ENCODE assay signal across 27 mouse cellular contexts in the genomic region with DNA sequence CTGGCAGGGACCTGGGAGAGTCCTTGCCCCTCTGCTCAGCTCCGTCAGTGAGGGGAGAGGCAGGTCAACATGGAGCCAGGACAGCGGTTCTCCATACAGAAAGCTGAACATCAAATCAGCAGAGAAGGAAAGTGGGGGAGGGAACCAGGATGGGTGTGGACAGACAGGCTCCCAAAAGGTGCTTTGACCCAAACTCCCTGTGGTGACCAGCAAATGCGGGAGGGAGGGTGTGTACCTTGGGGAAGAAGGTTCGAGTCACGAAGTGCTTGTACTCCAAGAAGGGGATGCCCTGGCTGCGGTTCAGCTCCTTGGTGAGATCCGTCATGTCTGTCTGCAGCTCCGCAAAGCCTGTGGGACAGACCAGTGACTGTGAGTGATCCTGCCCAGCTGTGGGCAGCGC. TPM values are rescaled to one million over a fixed set of nuclear protein-coding genes. Genes with fewer than 3 reads are reported as not detected.
A peak's percentile ranks its signal among the peaks of the same experiment; 100 is the strongest.
DNase-seq lines count a peak whose midpoint lies in the region; TF ChIP-seq lines count a peak whose summit lies in the region.
"Had no signal": no experiment of that assay in that cellular context is flagged by ENCODE, and none has a peak within 500 bp of the region (broad histone marks: within the 10 kb centered on the region; RNA-seq: fewer than 3 reads in every experiment).

No protein-coding gene starts in this region.

- H3K9me3 ChIP-seq in E14TG2a.4 (ENCODE audit: low read length), result no peaks in the 10 kb centered on the region
- H3K9me3 ChIP-seq: embryonic facial prominence, embryonic 12.5 days; embryonic facial prominence, embryonic 15.5 days; heart, embryonic 12.5 days; heart, embryonic 15.5 days; hindbrain, embryonic 15.5 days had no signal

- peaks cover 55% of the 10 kb centered on the region for H3K27me3 ChIP-seq in E14TG2a.4 (ENCODE audit: insufficient read depth, low read length)
- H3K27me3 ChIP-seq: CH12.LX; embryonic facial prominence, embryonic 12.5 days; embryonic facial prominence, embryonic 15.5 days; hindbrain, embryonic 15.5 days had no signal

- TF ChIP-seq CTCF in gastrocnemius, adult 2 months (IDR thresholded peaks at IDR 0.05), result no peak
- no peak for TF ChIP-seq CTCF in E14TG2a.4 (conservative IDR thresholded peaks at IDR 0.05; ENCODE audit: low read length)

- intact Hi-C loops in gastrocnemius, adult 2 months (cut with DNase I), result no loop called here
- intact Hi-C loops in heart, postnatal 10 days (cut with DNase I), result loop anchor here (2.0 kb wide), 1 partner anchor 63 kb away; no protein-coding TSS in a partner anchor

- H3K4me3 ChIP-seq in gastrocnemius, adult 2 months, result no peak overlapping the region
- peak overlapping the region; percentile 43 for H3K4me3 ChIP-seq in E14TG2a.4 (replicated peaks; ENCODE audit: low read length)
- H3K4me3 ChIP-seq: embryonic facial prominence, embryonic 12.5 days; embryonic facial prominence, embryonic 15.5 days; heart, embryonic 12.5 days; heart, embryonic 15.5 days; hindbrain, embryonic 15.5 days had no signal

- peak overlapping the region; percentile 89 for H3K27ac ChIP-seq in gastrocnemius, adult 2 months
- H3K27ac ChIP-seq: embryonic facial prominence, embryonic 12.5 days; embryonic facial prominence, embryonic 15.5 days; heart, embryonic 15.5 days; hindbrain, embryonic 15.5 days had no signal

- DNase-seq in gastrocnemius, adult 2 months, result no peak
- no peak for DNase-seq in gastrocnemius, adult 18-20 months (ENCODE audit: low spot score)
- DNase-seq in heart, adult 8-10 months (ENCODE audit: low spot score), result peak; percentile 65
- DNase-seq in heart, postnatal 10 days, result no peak
- DNase-seq in spleen, postnatal 36 days (ENCODE audit: low spot score in 2 of 2), result no peak
- DNase-seq: adrenal gland, adult 2 months; adrenal gland, postnatal 14 days; B cell, adult 2 months; cerebellum, adult 18-20 months; cerebellum, adult 9-11 months; cerebellum, postnatal 25 days; forebrain, postnatal 0 days; gastrocnemius, postnatal 10 days; gastrocnemius, postnatal 36 days; heart, postnatal 14 days; kidney, adult 2 months had no signal

- H3K4me1 ChIP-seq in E14TG2a.4 (replicated peaks; ENCODE audit: low read depth, low read length), result peaks cover 31% of the 10 kb centered on the region
- H3K4me1 ChIP-seq: hindbrain, embryonic 15.5 days had no signal

- no peaks in the 10 kb centered on the region for H3K36me3 ChIP-seq in E14TG2a.4 (ENCODE audit: insufficient read depth, low read length)
- H3K36me3 ChIP-seq: embryonic facial prominence, embryonic 12.5 days; heart, embryonic 15.5 days; hindbrain, embryonic 15.5 days had no signal

RNA-seq across cellular contexts. Expression of a gene that starts 18.9 kb away (rescaled TPM):
- not detected for total RNA-seq in gastrocnemius, adult 2 months (2021)
- total RNA-seq in gastrocnemius, adult 18-20 months (2021), result not detected
- total RNA-seq in heart, adult 8-10 months (2022), result not detected
- not detected for total RNA-seq in heart, postnatal 10 days (2021)
- total RNA-seq: adrenal gland, adult 2 months; adrenal gland, postnatal 14 days; adrenal gland, postnatal 4 days; common myeloid progenitor, adult 5-6 weeks; forebrain, postnatal 0 days; gastrocnemius, postnatal 10 days; gastrocnemius, postnatal 36 days; granulocyte monocyte progenitor cell, adult 5-6 weeks; heart, postnatal 14 days; MEL had no signal

RNA-seq across cellular contexts. Expression of a gene that starts 31.1 kb away (rescaled TPM):
- 10 to 100 TPM; 14.7 to 26.7 TPM for total RNA-seq in gastrocnemius, adult 2 months (2021)
- 10 to 100 TPM; 20.0 to 23.7 TPM for total RNA-seq in gastrocnemius, adult 18-20 months (2021)
- 10 to 100 TPM; 43.8 to 75.7 (median 63.5) TPM for total RNA-seq in heart, adult 8-10 months (2022)
- total RNA-seq in heart, postnatal 10 days (2021), result 100 to 1,000 TPM; 179 to 224 TPM

RNA-seq across cellular contexts. Expression of a gene that starts 32.1 kb away (rescaled TPM):
- total RNA-seq in gastrocnemius, adult 2 months (2021), result under 1 TPM in 1 of 2 experiments, not detected in 1; 0.06 TPM
- total RNA-seq in gastrocnemius, adult 18-20 months (2021), result under 1 TPM in 1 of 2 experiments, not detected in 1; 0.05 TPM
- not detected for total RNA-seq in heart, adult 8-10 months (2022)
- total RNA-seq in heart, postnatal 10 days (2021), result under 1 TPM; 0.07 to 0.20 TPM
- total RNA-seq: common myeloid progenitor, adult 5-6 weeks; gastrocnemius, postnatal 36 days; granulocyte monocyte progenitor cell, adult 5-6 weeks; MEL had no signal
